In the genomic region with DNA sequence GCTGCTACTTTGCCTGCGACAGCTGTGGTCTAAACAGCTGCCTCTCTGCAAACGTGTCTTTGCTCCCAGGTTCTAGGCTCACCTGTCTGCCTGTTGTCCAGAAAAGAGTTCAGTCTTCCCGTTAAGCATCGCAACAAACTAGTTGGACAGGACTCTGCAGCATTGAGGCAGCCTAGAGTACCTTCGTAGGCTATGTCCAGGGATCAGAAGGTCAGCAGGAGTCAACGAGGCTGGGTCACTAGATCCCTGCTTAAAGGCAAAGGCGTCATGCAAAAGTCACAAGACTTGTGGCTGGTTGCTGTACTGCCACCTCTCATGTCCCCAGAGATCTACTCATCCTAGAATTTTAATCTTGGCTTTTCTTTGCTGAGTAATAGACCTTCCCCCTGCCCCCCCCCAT, we compare ENCODE assay signal across 12 mouse cellular contexts.
"Had no signal": no experiment of that assay in that cellular context is flagged by ENCODE, and none has a peak within 500 bp of the region (broad histone marks: within the 10 kb centered on the region; RNA-seq: fewer than 3 reads in every experiment).

No protein-coding gene starts in this region.

- H3K36me3 ChIP-seq: limb, embryonic 10.5 days; liver, embryonic 13.5 days; lung, embryonic 15.5 days; midbrain, embryonic 13.5 days had no signal

- H3K4me3 ChIP-seq: left cerebral cortex, adult 2 months; limb, embryonic 10.5 days; liver, embryonic 13.5 days; lung, embryonic 15.5 days; midbrain, embryonic 13.5 days had no signal

- H3K27ac ChIP-seq: left cerebral cortex, adult 2 months; lung, embryonic 15.5 days; midbrain, embryonic 13.5 days; stomach, postnatal 0 days had no signal

- ATAC-seq: liver, postnatal 0 days; midbrain, embryonic 13.5 days had no signal

- H3K9me3 ChIP-seq: limb, embryonic 10.5 days; liver, embryonic 13.5 days; lung, embryonic 15.5 days; midbrain, embryonic 13.5 days had no signal

- H3K4me2 ChIP-seq: liver, embryonic 13.5 days; lung, embryonic 15.5 days; midbrain, embryonic 13.5 days had no signal

- H3K9ac ChIP-seq: liver, embryonic 13.5 days; liver, postnatal 0 days; lung, embryonic 15.5 days; midbrain, embryonic 13.5 days had no signal

- DNase-seq: kidney, adult 9 months; kidney, postnatal 14 days; liver, embryonic 13.5 days; liver, postnatal 0 days; lung, postnatal 14 days; right cerebral cortex, postnatal 14 days; thymus, postnatal 4 days had no signal

- H3K27me3 ChIP-seq: liver, embryonic 13.5 days; lung, embryonic 15.5 days had no signal
